32 mouse cellular contexts compared by ENCODE assay signal in genomic region chr8:121912831-121913230, GRCm38 (mm10). TPM values are rescaled to one million over a fixed set of nuclear protein-coding genes. Genes with fewer than 3 reads are reported as not detected.
A peak's percentile ranks its signal among the peaks of the same experiment; 100 is the strongest.
DNase-seq lines count a peak whose midpoint lies in the region; ATAC-seq and TF ChIP-seq lines count a peak whose summit lies in the region.
"Had no signal": no experiment of that assay in that cellular context is flagged by ENCODE, and none has a peak within 500 bp of the region (broad histone marks: within the 10 kb centered on the region; RNA-seq: fewer than 3 reads in every experiment).

No protein-coding gene starts in this region.

- peaks cover 10 to 16% of the 10 kb centered on the region in 2 experiments for H3K36me3 ChIP-seq in CH12.LX (replicated peaks in 1 of 2; ENCODE audit: control insufficient read depth in 1 of 2, insufficient read depth in 1 of 2, low read length in 1 of 2)
- H3K36me3 ChIP-seq in MEL (ENCODE audit: control insufficient read depth in 1 of 2, insufficient read depth in 2 of 2, low read length in 2 of 2), result peaks cover 0 to 9% of the 10 kb centered on the region in 2 experiments; a peak in 2 of 4 replicates
- H3K36me3 ChIP-seq in liver, embryonic 14.5 days (replicated peaks; ENCODE audit: control insufficient read depth, insufficient read depth, low read depth), result no peaks in the 10 kb centered on the region
- H3K36me3 ChIP-seq in midbrain, embryonic 15.5 days (replicated peaks), result no peaks in the 10 kb centered on the region
- H3K36me3 ChIP-seq: neural tube, embryonic 12.5 days had no signal

- H3K9me3 ChIP-seq in CH12.LX (replicated peaks; ENCODE audit: low read length) (peaks cover 7% of the 10 kb centered on the region), MEL (replicated peaks; ENCODE audit: insufficient read depth, low read length) (no peaks in the 10 kb centered on the region)
- no peaks in the 10 kb centered on the region for H3K9me3 ChIP-seq in liver, embryonic 14.5 days (ENCODE audit: control insufficient read depth, low read length)
- no peaks in the 10 kb centered on the region for H3K9me3 ChIP-seq in midbrain, embryonic 15.5 days
- H3K9me3 ChIP-seq: forebrain, embryonic 13.5 days; neural tube, embryonic 12.5 days had no signal

- dilution Hi-C loops in CH12.LX (cut with MboI; ENCODE audit: extremely low pct_ligation_motif_present, extremely low pct_unique_long_range_greater_than_20kb, low sequenced_read_pairs), result no loop called here

- TF ChIP-seq RAD21 in CH12.LX (IDR thresholded peaks at IDR 0.05; ENCODE audit: low read depth, low read length) (no peak), MEL (IDR thresholded peaks at IDR 0.05; ENCODE audit: low read depth, low read length) (no peak)

- H3K4me2 ChIP-seq in CH12.LX (ENCODE audit: insufficient read depth, low read depth, poor library complexity, severe bottlenecking), result no peak overlapping the region
- H3K4me2 ChIP-seq in liver, embryonic 14.5 days (ENCODE audit: low read depth), result no peak overlapping the region
- H3K4me2 ChIP-seq in midbrain, embryonic 15.5 days, result no peak overlapping the region
- H3K4me2 ChIP-seq: forebrain, embryonic 13.5 days; heart, embryonic 11.5 days; neural tube, embryonic 12.5 days had no signal

- no peak for TF ChIP-seq CTCF in layer of hippocampus, adult 2 months (conservative IDR thresholded peaks at IDR 0.05)
- TF ChIP-seq CTCF in CH12.LX (conservative IDR thresholded peaks at IDR 0.05 in 1 of 2, IDR thresholded peaks at IDR 0.05 in 1 of 2; ENCODE audit: low read depth in 2 of 2, low read length in 2 of 2) (no peak), MEL (IDR thresholded peaks at IDR 0.05 in 2 of 3, conservative IDR thresholded peaks at IDR 0.05 in 1 of 3; ENCODE audit: control insufficient read depth in 1 of 3, insufficient read depth in 1 of 3, low read depth in 2 of 3, low read length in 3 of 3, poor library complexity in 1 of 3, severe bottlenecking in 1 of 3) (no peak)
- no peak for TF ChIP-seq CTCF in liver, embryonic 14.5 days (IDR thresholded peaks at IDR 0.05; ENCODE audit: low read depth)

- in situ Hi-C loops in CH12.LX (cut with MboI; ENCODE audit: low pct_ligation_motif_present, low pct_unique_long_range_greater_than_20kb, low sequenced_read_pairs), result no loop called here

- 41% methylated on average over 3 of the region's 3 CpGs for WGBS in liver, embryonic 14.5 days (ENCODE audit: insufficient replicate concordance)
- 74% methylated on average over 3 of the region's 3 CpGs for WGBS in midbrain, embryonic 15.5 days

- H3K79me2 ChIP-seq in CH12.LX (replicated peaks; ENCODE audit: control insufficient read depth, extremely low read depth, insufficient read depth, poor library complexity, severe bottlenecking) (peaks cover 15% of the 10 kb centered on the region), MEL (ENCODE audit: control insufficient read depth, insufficient read depth, low read length, poor library complexity) (no peaks in the 10 kb centered on the region; the same call in 1 of the 2 replicates)

- TF ChIP-seq EP300 in CH12.LX (IDR thresholded peaks at IDR 0.05; ENCODE audit: low read length), result no peak
- no peak for TF ChIP-seq EP300 in MEL (IDR thresholded peaks at IDR 0.05; ENCODE audit: low read depth in 1 of 2, low read length in 2 of 2)
- TF ChIP-seq EP300 in liver, embryonic 14.5 days (IDR thresholded peaks at IDR 0.05; ENCODE audit: low read depth), result peak; percentile 48; the same call in 1 of the 2 replicates

- H3K9ac ChIP-seq in CH12.LX (ENCODE audit: insufficient read depth, low read depth), result 0 out of 2 replicates have a peak overlapping the region, but pooled peaks have one; percentile 24
- no peak overlapping the region for H3K9ac ChIP-seq in MEL (ENCODE audit: control insufficient read depth, low read depth, low read length, poor library complexity, severe bottlenecking)
- no peak overlapping the region for H3K9ac ChIP-seq in liver, embryonic 14.5 days (replicated peaks)
- H3K9ac ChIP-seq in midbrain, embryonic 15.5 days, result no peak overlapping the region
- H3K9ac ChIP-seq: forebrain, embryonic 13.5 days had no signal

- H3K27me3 ChIP-seq in CH12.LX (replicated peaks), result no peaks in the 10 kb centered on the region
- H3K27me3 ChIP-seq in MEL (ENCODE audit: control insufficient read depth in 1 of 2, insufficient read depth in 2 of 2, low read length in 2 of 2), result no peaks in the 10 kb centered on the region
- H3K27me3 ChIP-seq in liver, embryonic 14.5 days (ENCODE audit: control insufficient read depth, insufficient read depth, low read length), result no peaks in the 10 kb centered on the region
- H3K27me3 ChIP-seq in midbrain, embryonic 15.5 days (replicated peaks), result peaks cover 7% of the 10 kb centered on the region; the same call in 1 of the 2 replicates
- H3K27me3 ChIP-seq: neural tube, embryonic 12.5 days had no signal

- peak overlapping the region; percentile 78 for H3K27ac ChIP-seq in layer of hippocampus, adult 2 months
- H3K27ac ChIP-seq in CH12.LX (ENCODE audit: insufficient read depth, low read depth) (no peak overlapping the region), MEL (ENCODE audit: control insufficient read depth, low read depth, low read length) (no peak overlapping the region)
- H3K27ac ChIP-seq in liver, embryonic 14.5 days, result no peak overlapping the region
- no peak overlapping the region for H3K27ac ChIP-seq in midbrain, embryonic 15.5 days
- H3K27ac ChIP-seq: forebrain, embryonic 13.5 days; neural tube, embryonic 12.5 days had no signal

- no peak overlapping the region for H3K4me3 ChIP-seq in layer of hippocampus, adult 2 months
- no peak overlapping the region for H3K4me3 ChIP-seq in CH12.LX (replicated peaks in 1 of 3; ENCODE audit: low read depth in 2 of 3, low read length in 2 of 3, poor library complexity in 1 of 3)
- H3K4me3 ChIP-seq in MEL (ENCODE audit: control insufficient read depth in 1 of 2, insufficient read depth in 1 of 2, low read depth in 2 of 2, low read length in 2 of 2), result no peak overlapping the region
- no peak overlapping the region for H3K4me3 ChIP-seq in liver, embryonic 14.5 days (ENCODE audit: insufficient read depth in 1 of 2, low read depth in 2 of 2, low read length in 2 of 2)
- H3K4me3 ChIP-seq in midbrain, embryonic 15.5 days, result no peak overlapping the region
- H3K4me3 ChIP-seq: forebrain, embryonic 13.5 days; neural tube, embryonic 12.5 days had no signal

- no peak for TF ChIP-seq POLR2A in CH12.LX (IDR thresholded peaks at IDR 0.05; ENCODE audit: low read depth, low read length)
- TF ChIP-seq POLR2A in MEL (IDR thresholded peaks at IDR 0.05; ENCODE audit: control insufficient read depth in 1 of 2, insufficient read depth in 1 of 2, low read depth in 1 of 2, low read length in 2 of 2, poor library complexity in 1 of 2), result no peak

- H3K4me1 ChIP-seq in CH12.LX (ENCODE audit: control insufficient read depth in 1 of 2, insufficient read depth in 2 of 2) (peaks cover 38 to 61% of the 10 kb centered on the region in 2 experiments), MEL (ENCODE audit: control insufficient read depth in 1 of 2, insufficient read depth in 2 of 2, low read length in 2 of 2) (peaks cover 8 to 15% of the 10 kb centered on the region in 2 experiments)
- peaks cover 19 to 26% of the 10 kb centered on the region in 2 experiments for H3K4me1 ChIP-seq in liver, embryonic 14.5 days (replicated peaks; ENCODE audit: control insufficient read depth in 2 of 2, insufficient read depth in 2 of 2, low read length in 1 of 2)
- peaks cover 3% of the 10 kb centered on the region for H3K4me1 ChIP-seq in midbrain, embryonic 15.5 days

- ATAC-seq in liver, embryonic 14.5 days (ENCODE audit: insufficient read depth), result 0 out of 2 replicates have a peak, but pooled peaks have one; percentile 29
- no peak for ATAC-seq in midbrain, embryonic 15.5 days (replicated peaks)
- ATAC-seq in granulocyte monocyte progenitor cell, adult 5-6 weeks (replicated peaks; ENCODE audit: poor library complexity, severe bottlenecking), result no peak
- ATAC-seq: forebrain, embryonic 13.5 days; inflammation-experienced regulatory T-cells, adult 6 months; midbrain, embryonic 16.5 days had no signal

- DNase-seq in layer of hippocampus, adult 2 months (ENCODE audit: low spot score in 2 of 2), result no peak
- DNase-seq in layer of hippocampus, postnatal 14 days (ENCODE audit: low spot score in 2 of 2), result no peak
- no peak for DNase-seq in CH12.LX (ENCODE audit: extremely low read depth)
- peak; percentile 14 for DNase-seq in MEL (ENCODE audit: low read depth, low spot score)
- DNase-seq in liver, embryonic 14.5 days (ENCODE audit: low read depth in 3 of 3, low spot score in 3 of 3), result no peak
- DNase-seq: adrenal gland, adult 8-10 months; B cell, adult 2 months; cerebellum, adult 8-10 months; cerebellum, postnatal 25 days; gastrocnemius, postnatal 25 days; heart, adult 18-20 months; kidney, adult 11 months; kidney, postnatal 14 days; left cerebral cortex, postnatal 4 days; lung, adult 2 months; lung, postnatal 14 days; thymus, postnatal 14 days had no signal

RNA-seq across cellular contexts. Expression of gene Slc7a5, which starts 5.3 kb away (rescaled TPM):
- 10 to 100 TPM; 66.5 to 68.7 TPM for total RNA-seq in layer of hippocampus, adult 2 months (2021)
- total RNA-seq in layer of hippocampus, postnatal 14 days (2021), result 100 to 1,000 TPM; 133 to 140 TPM
- total RNA-seq in CH12.LX (2012; rRNA removed), result 156 and 207 TPM in 2 replicates
- 110 and 119 TPM in 2 replicates for total RNA-seq in CH12.LX (2014; rRNA removed)
- 235 and 291 TPM in 2 replicates for polyA plus RNA-seq in CH12.LX (2012; ENCODE audit: insufficient read length, low read depth)
- total RNA-seq in MEL (2012; rRNA removed), result 108 and 164 TPM in 2 replicates
- polyA plus RNA-seq in MEL (2012; ENCODE audit: insufficient read depth in 1 of 2, insufficient read length in 2 of 2, low read depth in 1 of 2, low replicate concordance in 2 of 2, missing spikeins in 1 of 2), result 100 to 1,000 TPM in 1 of 2 experiments, 10 to 100 TPM in 1; 55.0 to 263 TPM
- 40.0 and 40.9 TPM in 2 replicates for polyA plus RNA-seq in liver, embryonic 14.5 days (2012; rRNA removed)
- 36.7 and 40.7 TPM in 2 replicates for polyA plus RNA-seq in liver, embryonic 14.5 days (2014; fragmentation: Nextera tagmentation; extraction: Ambion mirVana)
- polyA plus RNA-seq in midbrain, embryonic 15.5 days (2015; fragmentation: Nextera tagmentation; extraction: Ambion mirVana), result 55.5 and 58.3 TPM in 2 replicates
- total RNA-seq in granulocyte monocyte progenitor cell, adult 5-6 weeks (2014; fragmentation: Nextera tagmentation), result 63.5 and 63.6 TPM in 2 replicates
- total RNA-seq in granulocyte monocyte progenitor cell, adult 5-6 weeks (2017), result 22.8 and 29.4 TPM in 2 replicates

RNA-seq across cellular contexts. Expression of gene Car5a, which starts 31.9 kb away (rescaled TPM):
- not detected for total RNA-seq in layer of hippocampus, adult 2 months (2021)
- total RNA-seq in layer of hippocampus, postnatal 14 days (2021), result not detected
- total RNA-seq in CH12.LX (2012; rRNA removed), result 3.1 and 9.7 TPM in 2 replicates
- total RNA-seq in CH12.LX (2014; rRNA removed), result not detected in 2 replicates
- 0.90 and 1.6 TPM in 2 replicates for polyA plus RNA-seq in CH12.LX (2012; ENCODE audit: insufficient read length, low read depth)
- total RNA-seq in MEL (2012; rRNA removed), result not detected in 2 replicates
- under 1 TPM in 1 of 2 experiments, not detected in 1; 0.08 TPM for polyA plus RNA-seq in MEL (2012; ENCODE audit: insufficient read depth in 1 of 2, insufficient read length in 2 of 2, low read depth in 1 of 2, low replicate concordance in 2 of 2, missing spikeins in 1 of 2)
- 0.87 and 1.1 TPM in 2 replicates for polyA plus RNA-seq in liver, embryonic 14.5 days (2012; rRNA removed)
- 1.3 and 1.4 TPM in 2 replicates for polyA plus RNA-seq in liver, embryonic 14.5 days (2014; fragmentation: Nextera tagmentation; extraction: Ambion mirVana)
- polyA plus RNA-seq in midbrain, embryonic 15.5 days (2015; fragmentation: Nextera tagmentation; extraction: Ambion mirVana), result 0.36 and 0.41 TPM in 2 replicates
- total RNA-seq in granulocyte monocyte progenitor cell, adult 5-6 weeks (2014; fragmentation: Nextera tagmentation), result not detected in 2 replicates
- total RNA-seq in granulocyte monocyte progenitor cell, adult 5-6 weeks (2017), result not detected in 2 replicates
- total RNA-seq: adrenal gland, adult 8-10 months; gastrocnemius, adult 18-20 months; gastrocnemius, postnatal 25 days; heart, adult 18-20 months; hematopoietic stem cell, adult 5-6 weeks; layer of hippocampus, postnatal 10 days had no signal
- polyA plus RNA-seq: embryonic facial prominence, embryonic 11.5 days; forebrain, embryonic 13.5 days; heart, embryonic 11.5 days; heart, embryonic 16.5 days; inflammation-experienced regulatory T-cells, adult 6 months; kidney, embryonic 14.5 days; limb, embryonic 14.5 days; urinary bladder, adult 2 months had no signal

RNA-seq across cellular contexts. Expression of gene Banp, which starts 36.7 kb away (rescaled TPM):
- 10 to 100 TPM; 32.7 to 61.0 TPM for total RNA-seq in layer of hippocampus, adult 2 months (2021)
- total RNA-seq in layer of hippocampus, postnatal 14 days (2021), result 10 to 100 TPM; 27.1 to 43.0 TPM
- total RNA-seq in CH12.LX (2012; rRNA removed) (29.1 and 34.2 TPM in 2 replicates), CH12.LX (2014; rRNA removed) (20.9 and 25.7 TPM in 2 replicates), MEL (2012; rRNA removed) (19.2 and 20.8 TPM in 2 replicates)
- polyA plus RNA-seq in CH12.LX (2012; ENCODE audit: insufficient read length, low read depth) (13.2 and 14.9 TPM in 2 replicates), MEL (2012; ENCODE audit: insufficient read depth in 1 of 2, insufficient read length in 2 of 2, low read depth in 1 of 2, low replicate concordance in 2 of 2, missing spikeins in 1 of 2) (10 to 100 TPM in 1 of 2 experiments, not detected in 1; 28.4 TPM)
- polyA plus RNA-seq in liver, embryonic 14.5 days (2012; rRNA removed), result 20.8 and 23.0 TPM in 2 replicates
- 12.0 and 13.6 TPM in 2 replicates for polyA plus RNA-seq in liver, embryonic 14.5 days (2014; fragmentation: Nextera tagmentation; extraction: Ambion mirVana)
- polyA plus RNA-seq in midbrain, embryonic 15.5 days (2015; fragmentation: Nextera tagmentation; extraction: Ambion mirVana), result 54.6 and 61.9 TPM in 2 replicates
- total RNA-seq in granulocyte monocyte progenitor cell, adult 5-6 weeks (2014; fragmentation: Nextera tagmentation), result 12.9 and 16.4 TPM in 2 replicates
- 19.3 and 31.1 TPM in 2 replicates for total RNA-seq in granulocyte monocyte progenitor cell, adult 5-6 weeks (2017)
